Mouse (Mus musculus) erythroblast, embryonic 14.5 days (primary cell): ENCODE results near the gene Slc35b4.

ENCODE experiments used
- GATA1 ChIP-seq: IDR thresholded peaks from 2 replicates; pipeline ENCODE4 v1.6.1; 2012; ENCODE audit warnings: low read length, inconsistent platforms, mixed read lengths
- TAL1 ChIP-seq: IDR thresholded peaks from 3 replicates; pipeline ENCODE4 v1.6.1; 2012; ENCODE audit warnings: low read length, inconsistent platforms, mixed read lengths

DNA sequence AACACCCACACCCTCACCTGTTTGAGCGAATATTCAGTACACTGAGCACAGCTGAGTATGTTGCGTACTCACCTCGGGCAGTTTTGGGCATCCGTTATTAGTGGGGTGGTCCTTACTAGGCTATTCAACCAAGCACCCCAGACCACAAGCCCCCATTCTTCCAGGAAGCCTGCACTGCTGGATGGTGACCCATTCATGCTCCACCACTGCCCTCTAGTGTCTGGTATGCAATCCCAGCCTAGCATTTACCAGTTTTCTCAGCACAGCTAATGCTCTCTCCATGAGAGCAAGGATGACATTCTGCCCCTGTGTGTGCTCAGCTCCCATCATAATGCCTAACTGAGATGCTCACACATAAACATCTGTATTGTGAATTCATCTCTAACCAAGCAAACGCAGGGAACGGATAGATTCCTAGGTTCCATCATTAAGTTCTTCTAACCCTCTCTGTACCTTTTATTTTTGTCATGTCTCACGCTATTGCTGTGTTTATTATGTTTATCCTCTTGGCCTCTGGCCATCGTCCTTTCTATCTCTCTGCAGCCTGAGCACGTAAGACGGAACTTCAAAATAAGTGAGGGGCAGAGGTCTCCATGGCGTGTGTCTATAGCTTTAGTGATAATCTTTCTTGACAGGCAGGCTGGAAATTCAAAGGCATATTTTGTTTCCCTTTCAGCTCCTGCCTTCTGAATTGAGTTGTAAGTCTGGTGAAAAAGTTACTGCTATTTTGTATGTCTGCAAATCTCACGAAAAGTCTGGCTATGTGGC is 17.0 kb upstream of the Slc35b4 start:
- TF ChIP-seq GATA1 (no peak), TAL1 (no peak)
